Mouse (Mus musculus) right cerebral cortex, postnatal 14 days (tissue): ENCODE data around the gene Tcap.

Experiments used
- DNase-seq: peaks from one replicate; pipeline ENCODE4 v3.0.0; 2022

The Tcap gene

DNA sequence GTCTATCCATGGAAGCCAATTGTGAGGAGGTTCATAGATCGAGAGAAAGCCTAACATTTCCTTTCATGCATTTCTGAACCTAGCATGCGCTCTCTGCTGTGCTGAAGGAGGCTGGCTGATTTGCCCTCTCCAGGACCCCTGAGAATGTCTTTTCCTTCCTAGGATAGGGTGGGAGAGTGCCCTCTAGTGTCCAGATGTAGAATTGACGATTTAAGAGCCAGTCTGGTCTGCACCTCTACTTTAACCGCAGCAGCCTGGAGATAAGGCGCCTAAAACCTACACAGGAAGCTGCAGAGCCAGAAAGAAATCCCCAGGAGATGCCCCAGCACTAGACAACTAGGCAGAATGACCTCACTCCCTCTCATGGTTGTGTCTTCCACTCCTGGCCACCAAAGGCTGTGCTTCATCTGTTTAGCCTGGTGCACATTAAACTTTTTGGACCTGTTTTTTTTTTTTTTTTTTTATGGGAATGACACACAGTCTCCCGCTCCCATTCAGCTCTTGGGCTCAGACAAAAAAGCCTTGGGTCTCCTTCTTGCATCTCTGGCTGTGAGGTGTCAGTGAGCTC lies 27.8 kb upstream of the Tcap start:
- DNase-seq = no peak

- no peak for DNase-seq
Measured at GRCm38 (mm10) chr11:98356625-98357394, 26.8 kb upstream of the Tcap start.

GRCm38 (mm10) chr11:98357396-98358160 lies 26.0 kb upstream of the Tcap start:
- no peak for DNase-seq

DNA sequence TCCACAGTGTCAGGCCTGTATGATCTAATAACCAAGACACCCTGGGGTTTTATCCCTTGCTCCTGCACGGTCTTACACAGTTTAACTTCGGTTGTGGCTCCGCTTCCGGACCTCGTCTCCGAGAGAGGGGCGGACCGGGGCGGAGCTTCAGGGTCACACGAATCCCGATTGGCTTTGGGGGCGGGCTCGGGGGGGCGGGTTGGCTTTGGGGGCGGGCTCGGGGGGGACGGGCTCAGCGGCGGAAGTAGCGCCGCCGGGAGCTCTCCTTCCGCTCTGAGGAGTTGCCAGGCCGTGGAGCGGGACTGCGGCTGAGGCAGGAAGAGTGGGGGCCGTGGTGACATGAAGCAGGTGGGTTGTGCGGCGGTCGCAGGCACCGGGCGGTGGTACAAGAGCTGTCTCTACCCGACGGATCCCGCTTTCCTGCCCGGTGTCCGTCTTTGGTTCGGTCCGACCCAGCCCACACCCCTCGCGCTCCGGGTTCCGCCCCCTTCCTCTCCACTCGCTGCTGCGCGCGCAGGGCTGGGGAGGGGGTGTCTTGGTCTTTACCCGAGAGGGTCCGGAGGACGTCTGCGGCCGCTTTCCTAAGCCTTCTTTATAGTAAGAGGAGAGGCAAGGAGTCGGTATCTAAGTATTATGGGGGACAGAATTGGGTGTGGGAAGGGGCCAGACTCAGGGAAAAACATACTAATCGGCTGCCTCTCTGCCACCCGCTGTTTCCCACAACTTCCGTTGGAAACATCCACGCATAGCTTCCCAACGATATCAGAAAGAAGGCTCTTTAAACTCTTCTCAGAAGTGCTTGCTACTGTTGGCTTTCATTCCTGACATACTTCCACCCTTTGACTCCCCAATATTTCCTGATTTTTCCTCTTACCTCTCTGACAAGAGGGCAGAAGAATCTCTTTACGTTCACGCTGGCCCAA lies 25.2 kb upstream of the Tcap start, which contains the start of gene Stard3:
Stard3 (plus strand) TSS at position 208 of the 923 bp plus-strand sequence.
- DNase-seq = peak; percentile 85

DNA sequence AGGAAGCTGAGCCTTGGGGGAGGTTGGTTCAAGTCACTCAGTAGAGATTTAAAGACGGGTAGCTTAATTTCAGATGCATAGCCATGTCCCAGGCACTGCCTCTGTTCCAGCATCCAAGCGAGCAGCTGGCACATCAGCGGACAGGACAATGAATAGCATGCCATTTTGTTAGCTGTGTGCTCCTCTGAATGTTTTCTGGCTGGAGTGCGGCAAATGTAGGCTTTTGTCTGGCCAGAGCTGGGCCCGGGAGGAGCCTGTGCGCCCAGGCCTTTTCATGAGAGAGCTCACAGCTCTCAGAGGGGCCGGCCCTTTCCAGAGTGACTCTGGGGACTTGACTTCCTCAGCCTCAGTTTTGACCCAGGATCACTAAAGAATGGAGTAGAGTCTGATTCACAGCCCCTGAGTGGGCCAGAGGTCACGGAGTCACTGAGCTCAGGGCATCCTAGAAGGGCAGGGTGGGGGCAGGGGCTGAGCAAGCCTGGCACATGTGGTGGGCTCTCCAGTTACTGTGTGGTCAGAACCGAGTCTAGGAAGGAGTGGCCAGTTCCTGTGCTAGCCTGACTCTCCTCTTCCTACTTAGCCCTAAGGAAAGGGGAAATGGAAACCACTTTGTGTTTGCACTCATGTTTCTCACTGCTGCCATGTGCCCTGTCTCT lies 22.6 kb upstream of the Tcap start:
- DNase-seq = no peak

- no peak for DNase-seq
Measured at GRCm38 (mm10) chr11:98363817-98364216, 19.8 kb upstream of the Tcap start.

DNA sequence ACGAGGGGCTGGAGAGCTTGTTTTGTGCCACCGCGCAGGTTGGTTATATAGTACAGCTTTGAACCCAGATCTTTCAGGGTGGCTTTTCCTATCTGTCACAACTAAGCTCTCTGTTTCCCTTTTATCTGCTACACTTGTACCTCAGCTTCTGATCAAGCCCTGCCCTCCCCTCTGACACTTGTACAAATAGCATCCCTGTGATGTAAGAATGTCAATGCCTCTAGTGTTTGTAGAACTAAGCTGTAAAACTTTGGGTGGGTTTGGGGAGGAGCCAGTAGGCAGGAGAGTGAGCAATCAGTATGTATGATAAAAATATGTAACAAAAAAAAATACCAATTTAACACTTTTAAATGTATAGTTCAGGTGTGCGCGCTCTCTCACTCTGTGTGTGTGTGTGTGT lies 19.2 kb upstream of the Tcap start:
- no peak for DNase-seq

DNA sequence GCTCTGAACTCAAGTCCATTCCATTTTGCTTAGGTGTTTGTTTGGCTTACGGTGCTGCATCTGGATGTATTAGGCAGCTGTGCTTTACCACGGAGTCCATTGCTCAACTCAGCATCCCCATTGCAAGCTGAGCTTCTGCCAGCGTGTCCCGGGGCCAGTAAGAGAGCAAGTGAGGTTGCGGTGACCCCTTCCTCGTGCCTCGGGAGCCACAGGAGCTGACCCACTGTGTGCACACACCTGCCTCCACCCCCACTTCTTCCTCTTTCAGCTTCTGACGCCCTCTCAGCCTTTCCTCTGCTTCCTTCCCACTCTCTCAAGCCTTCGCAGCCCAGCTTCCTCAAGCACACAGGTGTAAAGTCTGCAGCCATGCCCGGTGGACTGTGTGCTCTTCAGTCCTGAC lies 17.3 kb upstream of the Tcap start:
- no peak for DNase-seq

DNA sequence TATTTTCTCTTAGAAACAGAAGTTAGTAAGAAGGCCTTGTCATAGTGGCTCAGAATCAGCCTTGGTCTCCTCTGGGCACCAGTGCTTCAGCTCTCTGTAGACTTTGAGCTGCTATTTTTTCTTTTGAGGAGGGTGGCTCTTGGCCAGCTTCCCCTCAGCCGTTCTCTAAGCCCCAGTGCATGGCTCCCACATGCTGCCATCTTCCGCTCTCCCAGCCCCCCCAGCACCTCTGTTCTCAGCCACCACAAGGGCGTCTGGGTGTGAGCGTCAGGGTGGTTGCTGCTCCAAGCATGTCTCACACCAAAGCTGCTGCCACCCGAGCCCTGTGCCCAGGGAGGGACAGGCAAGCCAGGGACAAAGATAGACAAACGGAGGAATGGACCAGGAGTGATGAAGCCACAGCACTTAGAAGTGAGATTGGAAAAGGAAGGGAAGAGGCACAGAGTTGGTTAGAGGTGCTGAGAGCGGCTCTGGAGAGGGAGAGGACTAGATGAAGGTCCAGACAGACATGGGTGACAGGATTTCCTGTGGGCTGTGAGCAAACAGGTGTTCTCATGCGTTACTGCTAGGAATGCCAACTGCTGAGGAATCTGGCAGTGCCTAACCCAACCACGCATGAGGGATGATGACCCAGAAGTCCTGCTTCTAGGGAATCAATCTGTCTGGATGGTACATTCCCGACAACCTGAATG lies 16.3 kb upstream of the Tcap start:
- peak; percentile 59 for DNase-seq

DNA sequence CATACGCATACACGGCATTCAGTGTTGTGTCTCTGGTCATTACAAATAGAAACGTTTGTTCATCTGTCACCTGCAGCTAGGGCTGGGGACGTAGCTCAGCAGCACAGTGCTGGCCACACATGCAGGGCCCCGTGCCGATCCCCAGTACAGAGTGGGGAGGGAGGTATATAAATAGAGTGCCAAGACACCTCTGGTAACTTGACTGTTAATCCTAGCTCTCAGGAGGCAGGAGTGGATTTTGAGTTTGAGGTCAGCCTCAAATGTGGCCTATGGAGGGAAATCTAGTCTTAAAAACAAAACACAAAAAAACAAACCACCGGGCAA lies 15.8 kb upstream of the Tcap start:
- no peak for DNase-seq

DNA sequence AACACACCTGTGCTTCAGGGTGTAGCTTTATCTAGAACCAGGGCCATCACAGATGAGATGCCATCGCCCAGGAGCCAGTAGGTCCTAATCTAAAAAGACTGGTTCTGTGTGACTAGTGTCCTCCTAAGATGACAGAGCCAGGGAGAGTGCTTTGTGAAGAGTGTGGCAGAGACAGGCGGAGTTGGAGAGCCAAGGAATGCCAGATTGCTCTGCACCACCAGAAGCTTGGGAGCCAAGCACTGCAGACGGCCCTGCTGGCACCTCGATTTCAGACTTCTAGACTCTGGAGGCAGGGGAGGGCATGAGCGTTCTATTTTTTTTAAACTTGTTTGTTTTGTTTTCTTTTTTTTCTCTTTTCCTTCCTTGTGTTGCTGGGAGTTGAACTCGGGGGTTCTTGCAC lies 14.3 kb upstream of the Tcap start:
- DNase-seq = no peak

DNA sequence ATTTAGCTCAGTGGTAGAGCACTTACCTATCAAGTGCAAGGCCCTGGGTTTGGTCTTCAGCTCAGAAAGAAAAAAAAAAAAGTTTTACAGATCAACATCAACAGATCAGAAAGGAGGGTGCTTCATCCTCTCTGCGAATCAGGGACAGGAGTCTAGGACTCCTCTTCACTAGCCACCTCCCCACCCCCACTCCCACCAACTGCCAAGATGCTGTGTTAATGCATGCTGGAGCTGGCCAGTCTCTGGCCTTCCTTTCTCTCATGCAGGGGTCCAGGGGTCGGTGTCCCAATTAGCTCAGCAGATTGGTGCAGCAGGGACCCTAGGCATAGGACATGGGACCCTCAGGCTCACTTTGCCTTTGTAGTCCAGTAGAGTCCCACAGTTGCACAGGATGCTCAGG lies 13.0 kb upstream of the Tcap start:
- no peak for DNase-seq

DNA sequence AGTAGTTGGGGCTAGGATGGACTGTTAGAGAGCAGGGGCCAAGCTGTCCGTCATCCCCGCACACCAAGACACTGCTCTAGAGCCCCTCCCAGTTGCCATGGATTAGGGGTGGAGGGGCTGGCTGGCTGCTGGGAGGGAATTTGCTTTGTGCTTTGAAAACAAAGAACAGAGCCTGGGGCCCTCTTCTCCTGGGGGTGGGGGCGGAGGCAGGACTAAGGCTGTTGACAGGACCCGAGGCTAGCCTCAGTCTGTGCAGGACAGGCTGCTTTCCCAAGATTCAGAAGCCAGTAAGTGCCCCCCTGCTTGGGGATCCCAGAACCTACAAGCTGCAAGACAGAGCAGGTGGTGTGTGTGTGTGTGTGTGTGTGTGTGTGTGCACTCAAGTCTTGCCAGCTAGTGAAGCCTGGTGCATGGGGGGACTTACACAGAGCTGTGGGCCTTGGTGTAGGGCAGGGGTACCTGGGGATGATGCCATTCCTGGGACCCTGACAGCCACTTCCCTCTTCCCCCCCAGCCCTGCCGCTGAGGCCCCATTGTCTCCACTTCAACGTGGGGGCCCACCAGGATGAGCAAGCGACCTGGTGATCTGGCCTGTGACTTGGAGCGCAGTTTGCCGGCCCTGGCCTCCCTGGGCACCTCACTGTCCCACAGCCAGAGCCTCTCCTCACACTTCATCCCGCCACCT lies 11.9 kb upstream of the Tcap start:
- no peak for DNase-seq

DNA sequence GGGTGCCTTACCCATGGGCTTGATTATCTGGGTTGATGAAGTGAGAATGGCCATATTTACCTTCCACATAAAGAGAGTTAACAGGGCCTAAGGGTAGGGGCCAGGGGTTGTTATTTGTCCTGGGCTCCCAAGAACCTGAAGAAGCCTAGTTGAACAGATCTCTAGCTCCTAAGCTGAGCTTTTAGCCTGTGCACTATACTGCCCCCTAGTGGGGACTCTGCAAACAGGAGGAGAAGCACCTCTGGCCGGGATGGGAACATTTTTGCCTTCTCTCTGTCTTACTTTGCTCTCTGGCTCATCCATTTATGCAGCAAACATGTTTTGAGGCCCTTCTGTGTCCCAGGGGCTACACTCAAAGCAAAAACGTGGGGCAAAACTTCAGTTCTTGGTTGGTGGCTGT lies 11.2 kb upstream of the Tcap start:
- peak; percentile 72 for DNase-seq

DNA sequence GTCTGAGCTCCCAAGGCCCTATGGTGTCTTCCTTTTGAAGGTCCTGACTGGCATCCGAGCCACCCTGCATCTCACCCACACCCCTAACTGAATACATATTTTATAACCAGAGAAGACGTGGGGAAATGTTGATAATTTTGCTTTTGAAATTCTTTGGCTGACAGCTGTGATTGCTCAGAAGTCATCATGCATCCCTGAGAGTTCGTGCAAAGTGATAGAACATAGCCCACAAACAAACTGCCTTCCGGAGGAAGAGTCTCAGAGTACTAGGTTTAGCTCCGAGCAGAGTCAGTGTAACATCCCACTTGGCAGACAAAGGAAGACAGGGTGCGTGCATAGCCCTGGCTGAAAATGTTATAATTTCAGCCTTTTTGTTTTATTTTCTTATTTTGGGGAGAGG lies 10.4 kb upstream of the Tcap start:
- no peak for DNase-seq

GRCm38 (mm10) chr11:98374266-98374665 lies 9.3 kb upstream of the Tcap start:
- no peak for DNase-seq

- DNase-seq = no peak
Measured at GRCm38 (mm10) chr11:98376756-98377155, 6.9 kb upstream of the Tcap start.

GRCm38 (mm10) chr11:98377787-98378186 lies 5.8 kb upstream of the Tcap start:
- DNase-seq = no peak

DNA sequence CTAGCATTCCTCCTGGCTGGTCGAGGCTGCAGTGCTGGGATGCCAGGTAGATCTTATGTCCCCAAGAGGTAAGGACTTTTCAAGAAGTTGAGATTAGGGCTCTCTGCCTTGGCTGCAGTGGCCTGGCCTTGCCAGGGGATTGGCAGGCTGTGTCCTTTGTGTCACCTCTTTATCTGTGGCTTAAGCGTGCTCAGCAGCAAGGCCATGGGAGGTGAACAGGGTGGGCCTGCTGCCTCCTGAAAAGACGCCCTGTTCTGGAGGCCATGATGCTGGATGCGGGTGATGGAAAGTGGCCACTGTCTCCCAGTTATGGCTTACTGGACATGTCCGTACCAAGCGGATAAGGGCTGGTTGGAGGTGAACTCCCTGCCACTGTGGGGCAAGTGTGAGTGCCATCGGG lies 4.2 kb upstream of the Tcap start:
- DNase-seq = no peak

GRCm38 (mm10) chr11:98380106-98380505 lies 3.5 kb upstream of the Tcap start:
- no peak for DNase-seq

GRCm38 (mm10) chr11:98381651-98382050 lies 2.0 kb upstream of the Tcap start:
- DNase-seq = no peak
